Mouse (Mus musculus) embryonic facial prominence, embryonic 11.5 days (tissue): ENCODE data around the gene Inpp4b. TPM values are rescaled to one million over a fixed set of nuclear protein-coding genes. Genes with fewer than 3 reads are reported as not detected.

Experiments
- ATAC-seq: fragments of 200-750 bp; cut with Nextera tagmentation; replicated peaks from 2 replicates; pipeline ENCODE4 v1.8.0; 2017; ENCODE audit warnings: low read depth; ENCODE audit not compliant: insufficient number of reproducible peaks, low FRiP score, low TSS enrichment
- DNase-seq: peaks from one replicate; pipeline ENCODE4 v3.0.0-alpha.2; 2015; ENCODE audit warnings: low spot score
- H3K27ac ChIP-seq: fragments of 300-500 bp; sonication (generic); replicated peaks from 2 replicates; pipeline ENCODE4 v1.5.1; 2014; ENCODE audit warnings: mild to moderate bottlenecking, low read depth, low read length, control low read depth
- H3K27me3 ChIP-seq: fragments of 300-500 bp; sonication (generic); 2 replicates; pipeline ENCODE4 v1.6.1; 2014; ENCODE audit warnings: mild to moderate bottlenecking, low read length, moderate library complexity, mixed read lengths; ENCODE audit not compliant: control insufficient read depth, insufficient read depth
- H3K36me3 ChIP-seq: fragments of 300-500 bp; sonication (generic); replicated peaks from 2 replicates; pipeline ENCODE4 v1.6.1; 2014; ENCODE audit warnings: low read depth, mild to moderate bottlenecking, low read length, moderate library complexity, mixed read lengths; ENCODE audit not compliant: control insufficient read depth, insufficient read depth
- H3K4me1 ChIP-seq: fragments of 300-500 bp; sonication (generic); 2 replicates; pipeline ENCODE4 v1.6.1; 2014; ENCODE audit warnings: low read length, mixed read lengths; ENCODE audit not compliant: control insufficient read depth, insufficient read depth
- H3K4me2 ChIP-seq: fragments of 300-500 bp; sonication (generic); 2 replicates; pipeline ENCODE4 v1.6.1; 2014; ENCODE audit warnings: low read depth, mild to moderate bottlenecking, control low read depth, low read length, moderate library complexity
- H3K4me3 ChIP-seq: fragments of 300-500 bp; sonication (generic); 2 replicates; pipeline ENCODE4 v1.5.1; 2014; ENCODE audit warnings: low read depth, low read length, control low read depth
- H3K9ac ChIP-seq: fragments of 300-500 bp; sonication (generic); replicated peaks from 2 replicates; pipeline ENCODE4 v1.6.1; 2014; ENCODE audit warnings: mild to moderate bottlenecking, control low read depth, low read length
- H3K9me3 ChIP-seq: fragments of 300-500 bp; sonication (generic); replicated peaks from 2 replicates; pipeline ENCODE4 v1.6.1; 2016; ENCODE audit warnings: mild to moderate bottlenecking, low read length, inconsistent platforms, mixed read lengths; ENCODE audit not compliant: control insufficient read depth
- WGBS: fragments of 180-500 bp; shearing (Covaris S2); extraction: QIAGEN DNeasy Blood & Tissue Kit; methylation state at CpG from one replicate; pipeline ENCODE4 v1.1.7; 2014; 5-methylcytosine and 5-hydroxymethylcytosine counted together
- polyA plus RNA-seq: library from polyadenylated mRNA; unstranded; fragments of >200 nt; fragmentation: Nextera tagmentation; extraction: Ambion mirVana; gene quantifications from 2 replicates; pipeline ENCODE4 v1.2.1, GENCODE M21; 2014

Inpp4b gene
- polyA plus RNA-seq, 1 experiment from 2014 or later: 7.8 TPM

GRCm38 (mm10) chr8:81615552-81615951 is 273.2 kb downstream of the Inpp4b start:
- H3K9me3 ChIP-seq: no peaks in the 10 kb centered on the region
- H3K4me2 ChIP-seq: no peak overlapping the region
- H3K27me3 ChIP-seq: no peaks in the 10 kb centered on the region
- no peaks in the 10 kb centered on the region for H3K36me3 ChIP-seq
- no peak overlapping the region for H3K4me3 ChIP-seq
- DNase-seq: no peak
- no peak overlapping the region for H3K27ac ChIP-seq
- H3K4me1 ChIP-seq: no peaks in the 10 kb centered on the region
- H3K9ac ChIP-seq: no peak overlapping the region
- ATAC-seq: no peak
- WGBS: 86% methylated on average over 1 of the region's 1 CpGs

- H3K9me3 ChIP-seq: no peaks in the 10 kb centered on the region
- no peak overlapping the region for H3K27ac ChIP-seq
- DNase-seq (no peak), ATAC-seq (no peak)
- no peak overlapping the region for H3K4me3 ChIP-seq
- no peak overlapping the region for H3K4me2 ChIP-seq
- H3K4me1 ChIP-seq: no peaks in the 10 kb centered on the region
- H3K9ac ChIP-seq: no peak overlapping the region
- WGBS: 93% methylated on average over 3 of the region's 3 CpGs
- no peaks in the 10 kb centered on the region for H3K36me3 ChIP-seq
- no peaks in the 10 kb centered on the region for H3K27me3 ChIP-seq
Measured at GRCm38 (mm10) chr8:81618918-81619317, 276.6 kb downstream of the Inpp4b start.

- Histone ChIP-seq H3K4me1 (no peaks in the 10 kb centered on the region), H3K27me3 (no peaks in the 10 kb centered on the region), H3K4me3 (no peak overlapping the region), H3K9ac (no peak overlapping the region), H3K9me3 (no peaks in the 10 kb centered on the region), H3K36me3 (no peaks in the 10 kb centered on the region), H3K27ac (no peak overlapping the region), H3K4me2 (no peak overlapping the region)
- 78% methylated on average over 1 of the region's 1 CpGs for WGBS
- no peak for ATAC-seq
- DNase-seq: no peak
Measured at GRCm38 (mm10) chr8:81635015-81635414, 292.7 kb downstream of the Inpp4b start.

GRCm38 (mm10) chr8:81635912-81636583 is 293.7 kb downstream of the Inpp4b start:
- Histone ChIP-seq H3K9me3 (no peaks in the 10 kb centered on the region), H3K9ac (no peak overlapping the region), H3K4me2 (no peak overlapping the region), H3K36me3 (no peaks in the 10 kb centered on the region), H3K4me3 (no peak overlapping the region), H3K27me3 (no peaks in the 10 kb centered on the region), H3K27ac (no peak overlapping the region), H3K4me1 (no peaks in the 10 kb centered on the region)
- DNase-seq (no peak), ATAC-seq (no peak)
- 93% methylated on average over 2 of the region's 2 CpGs for WGBS

- Histone ChIP-seq H3K9me3 (no peaks in the 10 kb centered on the region), H3K36me3 (no peaks in the 10 kb centered on the region), H3K4me3 (no peak overlapping the region), H3K9ac (no peak overlapping the region), H3K27me3 (no peaks in the 10 kb centered on the region), H3K4me2 (no peak overlapping the region), H3K27ac (no peak overlapping the region), H3K4me1 (no peaks in the 10 kb centered on the region)
- ATAC-seq (no peak), DNase-seq (no peak)
- WGBS: 72% methylated on average over 3 of the region's 3 CpGs
Measured at GRCm38 (mm10) chr8:81638478-81638877, 296.1 kb downstream of the Inpp4b start.

- Histone ChIP-seq H3K4me3 (no peak overlapping the region), H3K36me3 (no peaks in the 10 kb centered on the region), H3K4me2 (no peak overlapping the region), H3K9ac (no peak overlapping the region), H3K27ac (no peak overlapping the region), H3K27me3 (no peaks in the 10 kb centered on the region), H3K9me3 (no peaks in the 10 kb centered on the region), H3K4me1 (no peaks in the 10 kb centered on the region)
- ATAC-seq (no peak), DNase-seq (peak; percentile 67)
- WGBS: 38% methylated on average over 4 of the region's 4 CpGs
Measured at GRCm38 (mm10) chr8:81639820-81640219, 297.5 kb downstream of the Inpp4b start.

- no peaks in the 10 kb centered on the region for H3K4me1 ChIP-seq
- DNase-seq (no peak), ATAC-seq (no peak)
- no peaks in the 10 kb centered on the region for H3K9me3 ChIP-seq
- no peak overlapping the region for H3K4me2 ChIP-seq
- no peak overlapping the region for H3K4me3 ChIP-seq
- 80% methylated on average over 4 of the region's 4 CpGs for WGBS
- no peaks in the 10 kb centered on the region for H3K27me3 ChIP-seq
- no peak overlapping the region for H3K27ac ChIP-seq
- no peak overlapping the region for H3K9ac ChIP-seq
- H3K36me3 ChIP-seq: no peaks in the 10 kb centered on the region
Measured at GRCm38 (mm10) chr8:81643030-81643429, 300.7 kb downstream of the Inpp4b start.

GRCm38 (mm10) chr8:81692167-81692566 is 349.8 kb downstream of the Inpp4b start:
- Histone ChIP-seq H3K36me3 (no peaks in the 10 kb centered on the region), H3K4me1 (no peaks in the 10 kb centered on the region), H3K9ac (no peak overlapping the region), H3K9me3 (no peaks in the 10 kb centered on the region), H3K4me3 (no peak overlapping the region), H3K27me3 (no peaks in the 10 kb centered on the region), H3K4me2 (no peak overlapping the region), H3K27ac (no peak overlapping the region)
- no peak for ATAC-seq
- no peak for DNase-seq
